Mouse (Mus musculus) urinary bladder, postnatal 36 days (tissue): Measurements from ENCODE around the gene Rorb.
A peak's percentile ranks its signal among the peaks of the same experiment; 100 is the strongest.

Experiments
- DNase-seq, 2 experiments: peaks; one replicate each; pipeline ENCODE4 v3.0.0; 2022; ENCODE audit warnings: low spot score in 2 of 2, mixed read lengths in 1 of 2

Rorb gene

DNA sequence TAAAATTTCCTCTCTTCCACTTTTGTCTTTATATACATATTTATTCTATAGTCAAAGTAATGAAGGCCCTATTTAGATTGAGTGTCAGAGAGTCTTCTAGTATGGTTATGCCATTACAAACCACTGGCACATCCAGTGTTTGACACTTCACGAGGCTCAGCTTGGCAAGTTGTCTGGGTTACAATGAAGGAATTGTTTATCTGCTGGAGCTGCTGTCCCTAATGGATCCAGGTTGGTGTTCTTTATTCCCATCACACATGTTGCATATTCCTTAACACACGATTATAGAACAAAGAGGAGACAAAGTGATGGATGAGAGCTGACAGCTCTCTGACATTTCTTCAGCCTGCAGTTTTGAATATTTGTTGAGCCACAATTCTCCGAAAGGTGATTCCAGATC is 77.0 kb downstream of the Rorb start:
- no peak for DNase-seq

DNA sequence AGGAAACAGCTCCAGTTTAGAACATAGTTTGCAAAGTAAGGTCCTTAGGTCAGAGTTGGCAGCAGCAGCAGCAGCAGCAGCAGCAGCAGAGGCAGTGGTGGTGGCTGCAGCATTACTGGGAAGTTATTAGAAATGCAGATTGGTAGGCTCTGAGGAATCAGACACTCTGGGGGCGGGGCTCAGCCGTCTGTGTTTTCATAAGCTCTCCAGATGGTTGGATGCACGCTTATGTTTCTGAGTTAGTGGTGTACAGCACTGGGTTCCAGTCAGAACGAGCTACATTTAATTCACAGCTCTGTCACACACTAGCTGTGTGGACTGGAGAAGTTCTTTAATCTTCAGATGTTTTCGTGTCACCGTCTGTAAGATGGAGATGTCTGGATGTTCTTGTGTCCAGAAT is 105.9 kb downstream of the Rorb start:
- DNase-seq = no peak

DNA sequence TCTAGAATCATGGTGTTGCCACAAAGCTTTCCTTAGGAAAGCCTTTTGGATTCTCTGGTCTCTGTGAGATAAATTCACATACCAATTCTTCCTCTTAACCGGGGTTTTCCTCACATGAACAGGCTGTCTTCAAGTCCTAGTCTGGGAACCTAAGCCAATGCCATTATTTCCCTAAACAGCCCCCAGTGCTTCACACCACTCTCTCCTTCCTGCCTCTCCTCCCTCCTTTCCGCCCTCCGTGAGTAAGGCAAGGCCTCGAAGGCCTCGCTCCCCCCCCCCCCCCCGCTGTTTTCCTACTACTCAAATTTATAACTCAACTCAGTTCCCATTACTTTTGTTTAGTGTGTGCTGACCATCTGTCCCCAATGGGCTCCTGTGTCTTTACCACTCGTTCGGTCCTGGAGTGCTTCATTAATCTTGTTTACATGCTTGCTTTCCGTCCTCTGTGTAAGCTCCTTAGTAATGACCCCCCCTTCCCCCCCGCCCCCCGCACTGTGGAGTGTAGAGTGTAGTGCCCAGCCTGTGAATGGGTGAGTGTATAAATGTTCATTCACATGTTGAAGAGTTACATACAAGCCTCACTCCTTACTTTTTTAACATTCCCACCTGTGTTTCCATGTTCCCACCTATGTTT is 106.9 kb downstream of the Rorb start:
- no peak for DNase-seq

DNA sequence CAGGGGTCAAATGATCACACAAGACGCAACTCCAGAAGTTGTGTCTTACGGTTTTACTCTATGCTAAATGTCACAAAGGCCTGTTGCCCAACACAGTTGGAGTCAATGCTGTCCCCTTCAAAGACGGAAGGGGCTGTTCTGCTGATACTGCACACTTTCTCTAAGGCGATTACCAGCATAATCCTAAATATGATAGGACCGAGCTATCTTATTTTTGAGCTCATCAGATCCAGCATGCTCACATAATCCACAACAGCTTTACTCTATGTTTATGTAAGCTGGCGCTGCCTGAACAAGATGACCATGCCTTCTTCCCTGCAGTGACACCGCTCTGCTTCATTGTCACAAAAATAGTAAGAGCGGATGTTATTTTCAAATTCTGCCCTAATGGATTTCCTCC is 112.0 kb downstream of the Rorb start:
- no peak for DNase-seq

DNA sequence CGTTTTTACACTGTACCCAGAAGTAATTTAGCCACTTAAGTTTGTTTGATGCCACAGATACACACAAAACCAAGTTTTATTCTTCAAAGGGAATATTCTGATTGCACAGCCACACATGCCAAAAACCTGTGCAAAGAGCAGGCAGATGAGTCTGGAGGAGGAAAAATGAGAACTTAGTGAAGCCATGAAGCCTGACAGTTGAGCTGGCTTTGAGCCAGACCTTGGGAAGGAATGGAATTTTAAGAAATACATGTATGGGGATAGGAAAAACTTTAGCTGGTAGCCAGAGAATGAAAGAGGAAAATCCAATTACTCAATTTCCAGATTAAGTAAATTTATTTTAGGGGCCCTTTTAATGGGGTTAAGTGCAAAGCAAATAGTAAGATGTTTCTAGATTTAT is 113.3 kb downstream of the Rorb start:
- DNase-seq = no peak

DNA sequence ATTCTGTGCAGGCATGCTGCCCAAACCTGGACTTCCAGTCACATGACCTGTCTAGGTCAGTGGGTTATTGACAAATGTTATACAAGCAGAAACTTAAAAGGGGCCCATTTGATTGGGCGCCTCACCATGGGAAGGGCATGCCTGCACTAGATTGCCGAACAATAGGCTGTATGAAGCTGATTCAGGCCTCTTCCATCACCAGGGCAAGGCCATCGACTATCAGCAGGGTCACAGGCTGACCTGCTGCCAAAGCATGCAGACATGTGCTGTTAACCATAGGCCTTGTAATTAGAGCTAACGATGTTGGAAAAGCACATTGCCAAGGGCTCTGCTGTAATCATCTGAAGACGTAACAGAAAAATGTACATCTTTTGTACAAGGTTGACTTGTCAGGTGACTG is 131.0 kb downstream of the Rorb start:
- DNase-seq = no peak

DNA sequence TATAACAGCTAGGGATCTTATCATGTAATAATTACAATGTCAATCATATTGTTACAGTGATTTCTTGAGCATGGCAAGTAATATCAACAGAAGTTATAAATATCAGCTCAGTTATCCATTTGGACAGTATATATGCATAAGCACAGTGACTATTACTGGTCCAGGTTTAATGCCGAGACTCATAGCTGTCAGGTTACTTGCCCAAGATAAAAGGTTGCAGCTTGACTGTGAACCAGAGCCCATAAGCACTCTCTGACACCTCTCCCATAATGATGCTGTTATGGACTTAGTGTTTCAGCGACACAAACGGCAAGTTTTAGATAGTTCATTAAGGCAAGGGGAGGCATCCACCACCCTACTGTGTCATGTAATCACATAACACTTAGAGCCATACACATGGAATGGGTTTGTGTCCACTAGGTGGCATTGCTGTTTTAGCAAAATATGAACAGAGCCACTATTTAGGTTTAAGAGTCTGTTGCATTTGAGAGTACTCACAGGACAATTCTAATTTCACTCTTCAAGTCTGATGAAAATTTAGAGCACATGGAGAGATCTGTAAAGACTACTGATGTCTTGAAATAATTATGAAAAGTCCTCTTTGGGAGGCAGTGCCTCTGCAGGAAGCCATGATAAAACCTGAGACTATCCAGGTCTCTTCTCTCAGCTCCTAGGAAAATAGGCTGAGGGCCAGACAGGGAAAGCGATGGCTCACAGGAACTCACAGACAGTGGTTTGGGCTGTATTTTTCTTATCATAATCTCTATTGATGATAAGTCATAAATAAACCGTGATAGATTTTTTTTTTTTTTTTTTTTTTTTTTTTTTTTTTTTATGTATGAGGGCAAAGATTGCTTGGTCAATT is 136.0 kb downstream of the Rorb start:
- no peak for DNase-seq

DNA sequence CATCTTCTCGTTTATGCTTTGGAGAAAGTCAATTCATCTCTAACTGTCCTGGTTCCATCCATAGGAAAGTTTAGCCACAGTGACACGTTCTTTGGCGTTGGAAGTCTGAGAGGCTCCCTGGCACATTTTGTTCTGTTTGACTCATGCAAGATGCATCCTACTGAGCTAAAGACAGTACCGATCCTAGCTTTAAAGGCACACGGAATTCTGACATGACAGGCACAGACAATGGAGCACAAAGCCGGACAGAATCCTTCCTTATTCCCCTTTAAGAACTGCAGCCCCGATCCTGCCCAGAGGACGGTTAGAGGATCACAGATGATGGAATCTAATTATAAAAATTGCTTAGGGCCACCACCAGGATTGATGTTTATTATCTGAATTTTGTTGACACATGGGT is 141.6 kb downstream of the Rorb start:
- DNase-seq = no peak

DNA sequence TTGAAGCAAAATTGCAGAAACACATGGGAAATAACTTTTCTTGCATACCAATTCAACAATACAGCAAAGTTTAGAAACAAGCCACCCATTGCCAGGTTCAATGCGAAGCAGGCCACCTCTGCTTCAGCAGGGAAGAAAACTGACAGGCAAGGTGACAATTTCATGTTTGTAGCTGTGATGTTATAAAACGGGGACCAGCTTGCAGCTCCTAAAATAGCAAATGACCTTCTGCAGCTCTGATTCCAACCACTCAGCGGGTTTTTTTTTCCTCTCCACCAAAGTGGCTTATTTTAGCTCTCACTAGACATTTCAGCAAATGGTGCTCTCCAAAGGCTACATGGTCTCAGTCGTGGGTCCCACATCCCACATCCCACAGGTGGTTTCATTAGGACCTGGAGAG is 143.7 kb downstream of the Rorb start:
- no peak for DNase-seq

DNA sequence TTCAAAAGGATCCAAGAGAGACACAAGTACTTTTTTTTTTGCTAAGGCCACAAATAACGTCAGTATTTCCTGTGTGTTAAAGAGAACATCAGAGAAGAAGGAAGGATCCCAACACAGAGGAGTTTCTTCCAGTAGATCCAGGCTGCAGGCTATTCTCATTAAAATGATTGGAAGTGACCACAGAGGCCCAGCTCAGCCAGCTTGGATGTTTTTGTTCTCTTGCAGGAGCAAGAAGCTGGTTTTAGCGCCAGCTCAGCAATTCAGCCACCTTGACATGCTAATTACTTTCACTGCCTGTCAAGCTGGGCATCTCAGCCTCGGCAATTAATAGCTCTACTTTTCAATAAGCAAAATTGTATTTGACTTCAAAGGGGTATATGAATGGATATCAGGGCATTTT is 151.1 kb downstream of the Rorb start:
- DNase-seq = no peak

DNA sequence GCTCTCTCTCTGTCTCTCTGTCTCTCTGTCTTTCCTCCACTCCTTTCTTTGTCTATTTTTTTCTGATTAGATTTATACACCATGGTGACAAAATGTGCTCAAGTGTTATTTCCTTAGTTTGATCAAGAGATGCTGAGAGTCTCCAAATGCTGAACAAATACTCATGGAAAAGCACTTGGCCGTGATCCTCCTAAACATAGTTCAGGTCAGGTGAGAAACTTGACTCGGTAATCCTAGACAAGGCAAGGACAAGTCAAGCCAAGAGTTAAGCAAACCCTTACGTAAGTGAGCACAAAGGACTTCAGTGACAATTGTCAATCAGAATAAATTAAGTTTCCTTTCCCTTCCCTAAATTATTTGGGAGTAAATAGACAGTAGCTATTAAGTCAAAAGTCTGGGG is 158.2 kb downstream of the Rorb start:
- DNase-seq = no peak

DNA sequence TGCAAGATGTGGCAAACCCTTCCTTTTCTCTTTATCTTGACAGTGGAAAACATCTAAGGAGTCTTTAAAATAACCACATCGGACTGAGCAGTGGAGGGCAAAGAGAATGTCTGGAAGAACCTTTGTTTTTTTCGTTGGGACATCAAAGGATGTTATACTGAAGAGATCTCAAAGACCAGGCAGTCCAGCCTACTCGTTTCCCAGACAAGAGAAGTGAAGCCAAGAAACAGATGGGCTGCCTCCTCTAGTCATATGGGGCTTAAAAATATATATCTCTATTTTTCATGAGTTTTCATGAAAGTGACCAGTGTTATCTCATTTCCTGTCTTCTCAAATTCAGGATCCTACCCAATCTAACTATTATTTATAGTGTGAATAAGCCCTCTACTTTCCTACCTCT is 163.8 kb downstream of the Rorb start:
- DNase-seq = no peak

DNA sequence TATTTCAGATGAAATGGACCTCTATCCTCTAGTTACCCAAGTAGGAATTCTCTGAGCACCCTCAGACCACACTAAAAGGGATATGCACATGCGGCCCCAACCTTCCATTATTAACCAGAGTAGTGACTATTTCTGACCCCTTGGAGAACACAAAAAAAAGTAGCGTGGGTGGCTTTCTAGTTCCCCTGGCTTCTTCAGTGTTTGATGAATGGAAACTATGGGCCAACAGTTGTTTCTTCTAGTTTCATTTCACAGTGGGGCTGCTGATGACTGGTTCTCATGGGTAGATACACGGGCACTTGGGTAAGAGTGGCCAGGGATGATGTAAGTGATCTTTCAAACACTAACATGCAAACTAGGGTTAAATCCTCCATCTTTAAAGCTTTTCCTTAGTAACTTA is 165.7 kb downstream of the Rorb start:
- no peak for DNase-seq

DNA sequence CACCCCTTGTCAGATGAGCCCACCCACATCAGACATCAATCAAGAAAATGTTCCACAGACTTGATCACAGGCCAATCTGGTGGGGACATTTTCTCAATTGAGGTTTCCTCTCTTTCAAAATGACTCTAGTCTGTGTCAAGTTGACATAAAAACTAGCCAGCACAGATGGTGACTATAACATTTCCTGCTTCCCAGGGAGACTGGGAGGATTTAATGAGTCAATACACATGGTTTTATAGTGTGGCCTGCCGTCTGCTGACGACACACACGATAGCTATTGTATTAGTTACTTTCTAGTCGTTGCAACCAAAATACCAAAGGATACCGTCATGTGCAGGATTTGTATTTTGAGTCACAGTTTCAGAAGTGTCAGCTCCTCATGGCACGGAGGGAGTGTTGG is 169.6 kb downstream of the Rorb start:
- no peak for DNase-seq

DNA sequence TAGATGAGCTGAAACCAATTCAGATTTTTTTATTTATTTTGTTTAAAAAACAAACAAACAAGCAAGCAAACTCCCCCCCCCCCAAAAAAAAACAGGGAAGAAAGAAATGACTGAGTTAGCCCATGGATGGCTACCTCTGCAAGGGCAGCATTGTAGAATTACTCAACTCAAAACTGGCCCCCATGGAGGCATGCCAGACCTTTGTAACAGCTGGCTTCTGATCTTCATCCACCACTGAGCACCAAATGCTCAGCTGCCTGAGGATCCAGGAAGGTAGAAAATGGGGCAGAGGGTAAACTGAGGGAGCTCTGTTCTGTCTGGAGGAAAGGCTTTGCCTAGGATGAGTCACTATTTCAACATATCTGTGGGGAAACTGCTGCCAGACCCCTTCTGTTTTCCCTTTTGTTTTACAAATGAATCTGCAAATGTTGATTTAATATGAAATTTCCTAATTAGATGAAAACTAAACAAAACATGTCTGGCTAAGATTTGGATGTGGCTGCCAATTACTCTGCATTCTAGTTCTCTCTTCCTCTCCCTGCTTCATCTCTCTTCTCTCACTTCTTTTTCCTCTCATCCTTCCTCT is 199.1 kb downstream of the Rorb start:
- DNase-seq = peak in 1 of 2 experiments; percentile 35

DNA sequence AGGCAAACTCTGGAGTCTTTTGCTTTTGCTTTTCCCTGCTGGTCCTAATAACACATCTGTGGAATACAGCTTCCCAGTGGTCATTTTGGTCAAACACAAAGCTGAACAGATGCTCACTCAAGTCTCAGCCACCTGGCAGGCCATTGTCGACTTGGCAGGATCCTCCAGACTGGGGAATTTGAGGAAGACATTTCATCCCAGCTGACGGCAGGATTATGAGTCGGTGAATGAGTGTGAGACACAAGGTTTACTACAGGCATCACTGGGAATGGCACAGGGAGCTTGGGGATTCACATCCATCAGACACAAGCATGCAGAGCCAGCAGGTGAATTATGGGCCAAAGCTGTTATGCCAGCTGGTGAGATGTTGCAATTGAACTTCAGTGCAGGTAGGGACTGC is 201.4 kb downstream of the Rorb start:
- no peak for DNase-seq

DNA sequence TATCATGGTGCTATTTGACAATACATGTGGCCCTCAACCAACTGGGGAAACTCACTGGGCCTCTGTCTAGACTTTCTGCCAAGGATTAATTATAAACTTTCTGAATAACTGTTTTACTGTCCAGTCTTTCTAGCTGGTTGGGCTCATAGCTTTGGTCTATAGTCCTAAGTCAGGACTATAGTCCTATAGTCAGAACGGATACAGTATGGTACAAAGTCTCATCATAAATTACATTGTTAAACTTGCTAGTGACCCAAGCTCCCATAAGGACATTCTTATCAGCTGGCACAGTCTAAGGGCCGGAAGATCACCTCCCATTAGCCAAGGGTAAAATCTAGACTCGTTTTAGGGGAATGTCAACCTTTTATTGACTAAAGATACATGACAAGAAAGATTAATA is 205.5 kb downstream of the Rorb start:
- no peak for DNase-seq

DNA sequence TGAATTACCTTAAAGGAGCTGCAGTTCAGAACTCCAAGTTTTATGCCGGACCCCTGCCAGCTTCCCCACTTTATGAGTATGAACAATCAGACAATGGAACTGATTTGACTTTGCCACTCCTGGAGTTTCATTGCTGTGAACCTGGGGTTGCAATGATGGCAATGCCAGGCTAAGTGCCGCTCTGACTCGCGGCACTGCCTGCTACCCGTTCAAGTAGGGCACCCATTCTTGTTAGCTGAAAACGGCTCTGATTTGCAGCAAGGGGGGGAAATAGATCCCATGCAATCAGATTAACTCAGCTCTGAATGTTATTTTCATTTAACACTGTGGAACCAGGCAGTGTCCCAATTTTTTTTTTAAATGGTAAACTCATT is 208.3 kb downstream of the Rorb start:
- DNase-seq = no peak

DNA sequence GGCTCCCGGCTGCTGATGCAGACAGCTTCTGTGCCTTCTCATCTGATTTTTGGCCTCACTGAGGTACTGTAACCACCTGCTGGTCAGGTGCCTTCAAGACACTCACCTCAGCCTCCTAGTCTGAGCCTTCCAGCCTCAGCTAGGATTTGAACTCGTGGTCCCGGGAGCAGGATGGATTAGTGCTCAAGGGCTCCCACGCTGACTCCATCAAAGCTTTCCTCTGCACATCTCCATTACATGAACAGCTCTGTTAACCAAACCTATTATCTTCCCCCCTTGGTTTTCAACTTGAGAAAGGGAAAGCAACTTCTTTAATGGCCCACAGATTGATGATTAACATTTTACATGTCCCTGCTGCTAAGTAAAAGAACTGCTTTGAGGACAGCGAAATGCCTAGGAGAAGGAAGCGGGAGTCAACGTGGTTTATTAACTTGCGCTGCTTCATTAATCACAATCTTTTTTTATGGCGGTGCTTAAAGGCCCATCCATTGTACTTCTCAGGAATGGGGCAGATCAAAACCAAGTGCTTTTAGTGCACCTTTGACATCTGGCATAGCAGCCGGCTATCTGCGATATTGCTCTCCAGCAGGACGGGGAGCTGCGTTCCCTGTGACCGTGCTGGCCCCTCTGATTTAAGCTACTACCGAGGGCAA is 208.8 kb downstream of the Rorb start:
- DNase-seq = no peak

DNA sequence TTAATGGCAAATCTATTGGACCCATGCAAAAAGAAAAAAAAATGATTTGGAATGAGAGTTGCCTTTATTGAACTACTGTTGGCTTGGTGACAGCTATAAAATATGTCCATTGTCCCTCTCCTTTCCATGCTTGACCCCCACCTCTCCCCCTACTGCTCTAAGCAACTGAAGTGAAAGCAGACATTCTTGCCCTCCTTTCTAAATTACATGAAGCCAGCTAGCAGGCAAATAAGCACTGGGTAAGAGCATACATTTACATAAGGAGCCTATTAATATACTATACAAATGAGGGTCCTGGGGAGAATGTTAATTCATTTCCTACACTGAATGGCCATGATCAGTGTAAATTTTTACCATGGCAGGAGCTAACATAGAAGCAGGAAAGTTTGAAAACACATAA is 212.8 kb downstream of the Rorb start:
- DNase-seq = no peak

DNA sequence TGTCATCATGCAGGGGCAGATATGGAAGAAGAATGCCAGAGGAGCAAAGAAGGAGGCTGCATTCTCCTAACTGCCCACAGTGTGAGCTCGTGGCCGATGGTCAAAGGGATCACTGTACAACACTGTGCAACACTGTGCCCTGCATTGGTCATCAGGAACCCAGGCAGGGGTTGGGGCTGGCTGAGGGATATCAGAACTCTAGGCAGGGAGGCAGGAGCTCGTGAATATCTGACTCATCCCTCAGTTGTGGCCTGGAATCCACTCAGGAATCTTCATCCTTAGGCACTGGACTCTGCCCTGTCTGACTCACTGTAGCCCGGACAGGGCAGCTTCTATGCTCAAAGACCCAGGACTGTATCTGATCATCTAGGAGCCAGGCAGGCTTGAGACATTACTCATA is 220.8 kb downstream of the Rorb start:
- peak in 1 of 2 experiments; percentile 3 for DNase-seq

DNA sequence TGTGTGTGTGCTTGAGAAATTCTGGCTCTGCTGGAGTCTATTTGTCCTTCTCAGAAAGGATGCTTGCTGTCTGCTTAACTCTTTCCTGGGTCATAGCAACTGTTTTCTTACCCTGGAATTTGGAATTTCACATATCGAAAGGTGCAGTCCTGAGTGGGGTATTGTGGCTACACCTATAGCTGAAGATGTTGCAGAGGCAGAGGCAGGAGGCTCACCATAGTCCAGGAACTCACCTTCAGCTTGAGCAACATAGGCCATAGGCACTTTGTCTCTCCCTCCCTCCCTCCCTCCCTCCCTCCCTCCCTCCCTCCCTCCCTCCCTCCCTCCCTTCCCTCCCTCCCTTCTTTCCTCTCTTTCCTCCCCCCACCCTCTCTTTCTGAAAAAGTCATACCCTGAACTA is 221.4 kb downstream of the Rorb start:
- DNase-seq = no peak

DNA sequence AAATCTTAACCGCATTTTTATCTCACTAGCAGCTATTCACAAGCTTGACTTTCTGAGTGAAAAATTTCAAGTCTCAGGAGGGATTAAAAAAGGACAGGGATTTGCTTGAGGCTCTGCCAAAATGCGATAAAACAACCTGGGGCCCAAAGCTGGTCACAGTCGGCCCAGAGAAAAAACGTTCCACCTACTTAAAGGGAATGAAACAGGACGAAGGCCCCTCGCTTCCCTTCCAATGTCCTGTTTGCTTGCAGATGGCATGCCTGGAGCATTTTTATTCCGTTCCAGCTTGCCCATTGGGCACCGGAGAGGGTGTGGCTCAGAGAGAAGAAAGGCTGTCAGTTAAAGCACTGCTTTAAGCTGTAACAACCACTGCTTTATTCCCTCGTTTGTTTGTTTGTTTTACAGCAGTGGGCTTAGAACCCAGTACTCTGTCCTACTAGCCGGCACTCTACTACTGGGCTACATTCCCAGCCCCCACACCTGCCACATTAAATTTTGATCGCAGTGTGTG is 221.8 kb downstream of the Rorb start:
- no peak for DNase-seq
